Mouse (Mus musculus) thymus, adult 2 months (tissue): ENCODE data around the gene Kirrel3. TPM values are rescaled to one million over a fixed set of nuclear protein-coding genes. Genes with fewer than 3 reads are reported as not detected.

Experiments used
- DNase-seq: peaks from one replicate; pipeline ENCODE4 v3.0.0; 2021
- H3K27ac ChIP-seq: fragments of 200-500 bp; 2 replicates; pipeline ENCODE4 v1.5.1; 2012; ENCODE audit warnings: low read length, control low read depth; ENCODE audit not compliant: control insufficient read depth, insufficient read depth
- H3K27me3 ChIP-seq: fragments of 200-500 bp; 2 replicates; pipeline ENCODE4 v1.6.1; 2012; ENCODE audit warnings: mild to moderate bottlenecking, low read length, moderate library complexity, mixed read lengths; ENCODE audit not compliant: control insufficient read depth, insufficient read depth
- H3K36me3 ChIP-seq: fragments of 200-500 bp; 2 replicates; pipeline ENCODE4 v1.6.1; 2012; ENCODE audit warnings: mild to moderate bottlenecking, low read length, moderate library complexity; ENCODE audit not compliant: control insufficient read depth, insufficient read depth
- H3K4me1 ChIP-seq: fragments of 200-500 bp; replicated peaks from 2 replicates; pipeline ENCODE4 v1.6.1; 2012; ENCODE audit warnings: low read length; ENCODE audit not compliant: control insufficient read depth, insufficient read depth
- H3K4me3 ChIP-seq: fragments of 200-500 bp; 2 replicates; pipeline ENCODE4 v1.5.1; 2012; ENCODE audit warnings: mild to moderate bottlenecking, low read length, control low read depth, moderate library complexity; ENCODE audit not compliant: control insufficient read depth, insufficient read depth
- CTCF ChIP-seq: fragments of 200-500 bp; IDR thresholded peaks from 2 replicates; pipeline ENCODE4 v1.5.1; 2012; ENCODE audit warnings: mild to moderate bottlenecking, control low read depth, low read length, moderate library complexity, borderline replicate concordance; ENCODE audit not compliant: control insufficient read depth, poor library complexity, insufficient read depth; ENCODE audit errors: extremely low read depth
- POLR2A ChIP-seq: fragments of 200-500 bp; IDR thresholded peaks from 2 replicates; pipeline ENCODE4 v1.6.1; 2012; ENCODE audit warnings: mild to moderate bottlenecking, low read length, control low read depth, moderate library complexity; ENCODE audit not compliant: control insufficient read depth, poor library complexity, insufficient read depth; ENCODE audit errors: extremely low read depth
- WGBS: fragments of 180-500 bp; shearing (Covaris S2); methylation state at CpG from one replicate; pipeline ENCODE4 v1.1.7; 2018; 5-methylcytosine and 5-hydroxymethylcytosine counted together
- polyA plus RNA-seq: library from polyadenylated mRNA; depleted of rRNA; stranded (reverse); fragments of >200 nt; gene quantifications from 2 replicates; pipeline ENCODE4 v1.2.3, GENCODE M21; 2012

Kirrel3 gene
- polyA plus RNA-seq, 1 experiment: 1.2 TPM

DNA sequence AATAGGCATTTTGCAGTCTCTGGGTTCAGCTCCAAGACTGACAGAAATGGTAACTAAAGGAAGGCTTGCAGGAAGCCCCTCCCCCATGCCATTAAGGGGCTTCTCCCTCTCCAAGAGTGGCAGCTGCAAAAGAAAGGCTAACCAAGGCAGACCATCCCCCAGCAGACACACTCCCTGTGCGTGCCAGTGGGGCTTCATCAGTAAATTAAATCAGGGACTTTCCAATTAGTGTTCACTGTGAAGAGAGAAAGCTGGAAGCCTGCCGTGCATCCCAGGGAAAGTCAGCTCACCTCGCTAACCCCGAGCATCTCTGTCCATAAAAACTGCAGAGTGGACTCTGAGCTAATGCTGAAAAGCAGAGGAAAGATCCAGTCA lies 479.3 kb downstream of the Kirrel3 start:
- no peaks in the 10 kb centered on the region for H3K27me3 ChIP-seq
- no peaks in the 10 kb centered on the region for H3K36me3 ChIP-seq
- TF ChIP-seq POLR2A: no peak
- TF ChIP-seq CTCF: no peak
- no peak for DNase-seq
- no peak overlapping the region for H3K4me3 ChIP-seq
- no peaks in the 10 kb centered on the region for H3K4me1 ChIP-seq
- 64% methylated on average over 4 of the region's 4 CpGs for WGBS
- no peak overlapping the region for H3K27ac ChIP-seq

DNA sequence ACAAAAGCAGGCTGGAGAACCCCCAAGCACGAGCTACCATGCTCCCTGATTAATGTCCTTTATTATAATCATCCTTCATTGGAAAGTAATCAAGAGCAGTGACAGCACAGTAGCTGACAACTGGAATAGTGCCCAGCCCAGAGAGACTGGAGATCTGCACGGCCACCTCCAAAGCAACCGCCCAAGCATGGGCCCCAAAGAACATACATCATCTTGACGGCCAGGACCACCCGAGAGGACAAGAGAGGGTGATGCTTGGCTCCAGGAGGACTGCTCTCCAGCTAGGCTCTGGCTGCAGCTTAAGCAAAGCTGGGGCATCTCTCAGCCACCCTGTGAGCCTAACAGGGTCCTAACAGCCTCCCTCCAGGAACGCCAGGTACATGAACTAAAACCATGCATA lies 482.1 kb downstream of the Kirrel3 start:
- 69% methylated on average over 6 of the region's 6 CpGs for WGBS
- TF ChIP-seq CTCF: no peak
- TF ChIP-seq POLR2A: no peak

DNA sequence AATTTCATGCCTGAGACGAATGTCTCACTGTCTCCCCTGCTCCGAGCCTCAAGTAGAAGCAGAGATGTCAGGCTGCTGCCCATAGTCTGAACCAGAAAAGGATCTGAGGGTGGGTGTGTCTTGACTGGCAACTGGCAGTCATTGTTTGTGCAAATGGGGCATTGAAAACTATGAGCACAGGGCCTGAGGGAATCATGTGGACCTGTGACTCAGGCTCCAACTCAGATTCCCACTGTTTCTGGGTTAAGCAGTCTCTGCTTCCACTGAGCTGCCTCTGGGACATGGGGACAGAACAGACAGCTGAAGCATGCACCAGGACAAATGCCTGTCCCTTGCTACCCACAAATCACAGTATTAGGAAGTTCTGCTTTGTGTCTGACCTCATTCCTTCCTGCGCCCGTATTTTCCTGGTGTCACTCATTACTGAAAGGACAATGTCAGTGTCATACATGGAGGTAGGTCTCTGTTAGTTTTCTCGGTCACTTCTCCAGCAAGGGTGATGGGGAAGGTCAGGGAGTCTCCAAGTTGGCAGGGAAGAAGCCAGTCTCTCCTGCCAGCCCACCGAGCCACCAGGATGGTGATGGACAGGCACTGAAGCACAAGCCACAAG lies 484.3 kb downstream of the Kirrel3 start:
- Histone ChIP-seq H3K27ac (no peak overlapping the region), H3K36me3 (no peaks in the 10 kb centered on the region), H3K27me3 (no peaks in the 10 kb centered on the region), H3K4me1 (no peaks in the 10 kb centered on the region), H3K4me3 (no peak overlapping the region)
- 77% methylated on average over 6 of the region's 6 CpGs for WGBS
- TF ChIP-seq POLR2A: no peak
- no peak for TF ChIP-seq CTCF
- no peak for DNase-seq

More for the DNA sequence above, 482.1 kb downstream of the Kirrel3 start:
- H3K27ac ChIP-seq: no peak overlapping the region
- no peak overlapping the region for H3K4me3 ChIP-seq
- no peak for DNase-seq
- H3K27me3 ChIP-seq: no peaks in the 10 kb centered on the region
- H3K36me3 ChIP-seq: no peaks in the 10 kb centered on the region
- H3K4me1 ChIP-seq: no peaks in the 10 kb centered on the region

DNA sequence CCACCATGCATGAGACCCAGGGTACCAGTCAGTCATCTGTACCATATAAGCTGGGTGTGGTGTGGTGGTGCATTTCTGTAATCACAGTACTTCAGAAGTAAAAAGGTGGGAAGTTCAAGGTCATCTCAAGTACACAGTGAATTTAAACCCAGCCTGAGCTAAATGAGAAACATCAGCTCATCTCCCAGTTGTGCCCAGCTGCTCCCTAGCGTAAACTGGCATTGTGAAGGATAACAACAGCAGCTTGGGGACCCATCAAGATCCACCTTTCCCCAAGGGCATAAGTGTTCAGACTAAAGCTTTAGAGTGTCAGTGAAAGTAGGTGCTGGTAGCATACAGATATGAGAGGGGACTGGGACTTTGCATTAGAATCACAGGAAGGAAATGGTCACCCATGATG lies 488.6 kb downstream of the Kirrel3 start:
- 92% methylated on average over 1 of the region's 1 CpGs for WGBS

DNA sequence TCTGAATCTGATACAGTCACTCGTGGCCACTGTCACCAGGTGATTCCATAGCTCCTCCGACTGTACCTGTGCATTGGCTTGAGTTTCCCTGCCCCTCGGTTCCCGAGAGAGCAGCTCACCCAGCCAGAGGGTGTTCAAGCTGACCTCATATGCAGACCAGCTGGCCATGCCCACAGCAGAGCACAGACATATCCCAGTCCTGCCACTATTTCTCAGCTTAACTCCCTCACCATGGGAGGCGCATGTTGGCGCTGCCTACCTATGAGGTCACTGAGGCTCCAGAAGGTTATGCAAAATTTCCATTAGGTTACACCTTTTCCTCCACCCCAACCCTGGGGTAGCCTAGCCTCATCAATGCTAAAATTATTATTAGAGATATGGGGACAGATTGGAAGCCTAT lies 489.6 kb downstream of the Kirrel3 start:
- no peaks in the 10 kb centered on the region for H3K4me1 ChIP-seq
- 92% methylated on average over 6 of the region's 6 CpGs for WGBS
- no peaks in the 10 kb centered on the region for H3K36me3 ChIP-seq
- no peak overlapping the region for H3K27ac ChIP-seq
- no peak for DNase-seq
- no peak overlapping the region for H3K4me3 ChIP-seq
- no peaks in the 10 kb centered on the region for H3K27me3 ChIP-seq
- no peak for TF ChIP-seq CTCF
- no peak for TF ChIP-seq POLR2A

More for the DNA sequence above, 488.6 kb downstream of the Kirrel3 start:
- Histone ChIP-seq H3K27ac (no peak overlapping the region), H3K4me1 (no peaks in the 10 kb centered on the region), H3K36me3 (no peaks in the 10 kb centered on the region), H3K27me3 (no peaks in the 10 kb centered on the region), H3K4me3 (no peak overlapping the region)
- TF ChIP-seq POLR2A: no peak
- no peak for TF ChIP-seq CTCF
- DNase-seq: no peak

DNA sequence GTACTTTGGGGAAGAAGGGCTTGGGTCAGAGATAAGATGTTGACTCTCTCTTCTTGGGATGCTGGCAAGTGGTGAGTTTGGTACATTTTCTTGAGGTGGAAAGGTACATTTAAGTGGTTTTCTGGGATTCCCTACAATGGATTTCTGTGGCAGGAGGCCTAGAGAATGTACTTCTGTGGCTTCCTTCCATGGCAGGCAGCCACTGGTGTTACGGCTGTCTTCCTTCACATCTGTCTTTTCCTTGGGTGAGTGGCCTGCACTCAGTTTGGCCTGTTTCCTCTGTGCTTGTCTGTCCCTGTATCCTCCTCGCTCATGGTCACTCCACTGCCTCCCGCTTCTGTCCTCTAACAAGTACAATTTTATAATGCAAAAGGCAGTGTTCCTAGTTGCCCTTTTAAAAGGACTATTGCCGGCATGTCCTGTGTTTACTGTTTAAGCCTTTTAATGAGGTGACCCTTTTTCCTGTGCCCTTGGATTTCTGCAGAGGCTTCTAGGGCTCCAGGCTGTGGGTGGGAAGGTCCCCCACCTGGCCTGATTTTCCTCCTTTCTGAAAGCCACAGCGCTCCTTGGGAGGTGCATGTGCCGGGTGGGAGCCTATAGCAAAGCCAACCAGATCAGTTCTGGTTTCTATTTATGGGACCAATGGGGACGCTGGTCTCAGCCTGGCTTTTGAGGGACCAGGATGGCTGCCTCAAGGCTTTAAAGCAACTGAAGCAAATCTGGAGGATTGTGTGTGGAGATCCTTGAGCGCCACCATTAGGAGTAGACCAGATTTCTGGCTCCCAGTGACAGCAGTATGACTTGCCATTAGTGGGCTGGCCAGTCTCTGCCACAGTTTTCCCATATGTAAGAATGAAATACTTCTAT lies 491.1 kb downstream of the Kirrel3 start:
- TF ChIP-seq POLR2A: no peak
- TF ChIP-seq CTCF: no peak
- DNase-seq: no peak
- Histone ChIP-seq H3K27me3 (no peaks in the 10 kb centered on the region), H3K27ac (no peak overlapping the region), H3K4me3 (no peak overlapping the region), H3K36me3 (no peaks in the 10 kb centered on the region), H3K4me1 (no peaks in the 10 kb centered on the region)
- WGBS: 73% methylated on average over 8 of the region's 8 CpGs

DNA sequence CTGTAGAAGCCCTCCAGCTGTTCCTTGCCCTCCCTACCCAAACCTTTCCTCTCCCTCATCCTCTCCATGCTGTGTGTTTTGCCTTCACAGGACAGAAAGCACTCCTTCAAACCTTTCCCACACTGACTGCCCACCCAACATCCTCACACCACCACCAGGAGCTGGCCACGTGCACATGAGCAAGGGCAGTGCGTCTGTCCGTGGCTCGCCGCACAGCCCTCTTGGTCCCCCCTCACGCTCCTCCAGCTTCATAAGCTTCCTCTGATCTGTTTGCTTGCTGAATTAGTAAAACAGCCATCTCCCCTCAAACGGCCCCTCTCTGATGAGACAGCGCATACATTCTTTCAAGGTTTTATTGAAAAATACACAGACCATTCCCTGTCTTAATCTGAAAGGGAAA lies 492.0 kb downstream of the Kirrel3 start:
- Histone ChIP-seq H3K27me3 (no peaks in the 10 kb centered on the region), H3K27ac (no peak overlapping the region), H3K4me3 (no peak overlapping the region), H3K36me3 (no peaks in the 10 kb centered on the region), H3K4me1 (no peaks in the 10 kb centered on the region)
- WGBS: 92% methylated on average over 8 of the region's 8 CpGs
- TF ChIP-seq POLR2A: no peak
- DNase-seq: no peak
